Mouse (Mus musculus) intestine, embryonic 14.5 days (tissue): ENCODE measurements around the gene Ntn3. TPM values are rescaled to one million over a fixed set of nuclear protein-coding genes. Genes with fewer than 3 reads are reported as not detected.

Experiments used
- ATAC-seq: fragments of 200-750 bp; cut with Nextera tagmentation; replicated peaks from 2 replicates; pipeline ENCODE4 v1.8.0; 2017; ENCODE audit warnings: low read depth, moderate number of reproducible peaks, moderate TSS enrichment, moderate library complexity; ENCODE audit not compliant: low FRiP score, low TSS enrichment
- DNase-seq: peaks from one replicate; pipeline ENCODE4 v3.0.0-alpha.2; 2018; ENCODE audit warnings: low spot score
- H3K27ac ChIP-seq: fragments of 300-500 bp; sonication (generic); 2 replicates; pipeline ENCODE4 v1.5.1; 2014; ENCODE audit warnings: low read depth, mild to moderate bottlenecking, control low read depth
- H3K27me3 ChIP-seq: fragments of 300-500 bp; sonication (generic); replicated peaks from 2 replicates; pipeline ENCODE4 v1.6.1; 2014; ENCODE audit warnings: low read length, control low read depth; ENCODE audit not compliant: control insufficient read depth, insufficient read depth
- H3K36me3 ChIP-seq: fragments of 300-500 bp; sonication (generic); 2 replicates; pipeline ENCODE4 v1.6.1; 2014; ENCODE audit warnings: low read length, control low read depth; ENCODE audit not compliant: control insufficient read depth, insufficient read depth
- H3K4me1 ChIP-seq: fragments of 300-500 bp; sonication (generic); replicated peaks from 2 replicates; pipeline ENCODE4 v1.6.1; 2014; ENCODE audit warnings: low read length, control low read depth, mixed read lengths; ENCODE audit not compliant: control insufficient read depth, insufficient read depth
- H3K4me2 ChIP-seq: fragments of 300-500 bp; sonication (generic); 2 replicates; pipeline ENCODE4 v1.6.1; 2014; ENCODE audit warnings: low read length
- H3K4me3 ChIP-seq: fragments of 300-500 bp; sonication (generic); 2 replicates; pipeline ENCODE4 v1.5.1; 2014; ENCODE audit warnings: low read depth, low read length, control low read depth, mixed read lengths
- H3K9ac ChIP-seq: fragments of 300-500 bp; sonication (generic); 2 replicates; pipeline ENCODE4 v1.6.1; 2014; ENCODE audit warnings: mild to moderate bottlenecking, low read length
- H3K9me3 ChIP-seq: fragments of 300-500 bp; sonication (generic); 2 replicates; pipeline ENCODE4 v1.6.1; 2016; ENCODE audit warnings: low read length, control low read depth; ENCODE audit not compliant: control insufficient read depth
- WGBS: fragments of 180-500 bp; shearing (Covaris S2); extraction: QIAGEN DNeasy Blood & Tissue Kit; methylation state at CpG from one replicate; pipeline ENCODE4 v1.1.7; 2014; 5-methylcytosine and 5-hydroxymethylcytosine counted together
- polyA plus RNA-seq: library from polyadenylated mRNA; unstranded; fragments of >200 nt; fragmentation: Nextera tagmentation; extraction: Ambion mirVana; gene quantifications from 2 replicates; pipeline ENCODE4 v1.2.1, GENCODE M21; 2014

The Ntn3 gene
- polyA plus RNA-seq, 1 experiment from 2014 or later, result 7.8 TPM

- peaks cover 15% of the 10 kb centered on the region for H3K4me1 ChIP-seq
- peak within 1 kb of the TSS; percentile 67 for H3K9ac ChIP-seq
- DNase-seq (peak; percentile 95), ATAC-seq (peak; percentile 93)
- WGBS, result 5% methylated on average over 41 of the region's 41 CpGs
- H3K27me3 ChIP-seq, result no peaks in the 10 kb centered on the region
- peak within 1 kb of the TSS; percentile 89 for H3K4me2 ChIP-seq
- no peaks in the 10 kb centered on the region for H3K9me3 ChIP-seq
- peak within 1 kb of the TSS; percentile 62; the same call in 1 of the 2 replicates for H3K27ac ChIP-seq
- H3K4me3 ChIP-seq, result peak within 1 kb of the TSS; percentile 91
- H3K36me3 ChIP-seq, result peaks cover 55% of the 10 kb centered on the region
Observed at GRCm38 (mm10) chr17:24220435-24221411, 11.4 kb upstream of the Ntn3 start, which contains the start of gene Tedc2. Tedc2 (minus strand) TSS chr17:24220851.

- Histone ChIP-seq H3K9me3 (no peaks in the 10 kb centered on the region), H3K4me2 (no peak overlapping the region), H3K4me3 (no peak overlapping the region), H3K27ac (no peak overlapping the region), H3K36me3 (peaks cover 33% of the 10 kb centered on the region), H3K4me1 (peaks cover 25% of the 10 kb centered on the region), H3K27me3 (no peaks in the 10 kb centered on the region), H3K9ac (no peak overlapping the region)
- 75% methylated on average over 4 of the region's 4 CpGs for WGBS
- ATAC-seq (no peak), DNase-seq (no peak)
Observed at GRCm38 (mm10) chr17:24216836-24217235, 7.5 kb upstream of the Ntn3 start.

GRCm38 (mm10) chr17:24213186-24213585, 3.9 kb upstream of the Ntn3 start:
- Histone ChIP-seq H3K4me3 (no peak overlapping the region), H3K27ac (peak overlapping the region; percentile 62; the same call in 1 of the 2 replicates), H3K4me2 (peak overlapping the region; percentile 90), H3K4me1 (peaks cover 46% of the 10 kb centered on the region), H3K27me3 (0 out of 2 replicates have a peak, but pooled peaks cover 2% of the 10 kb centered on the region), H3K9me3 (no peaks in the 10 kb centered on the region), H3K36me3 (peaks cover 30% of the 10 kb centered on the region), H3K9ac (no peak overlapping the region)
- DNase-seq (no peak), ATAC-seq (no peak)
- 57% methylated on average over 6 of the region's 6 CpGs for WGBS

- peak overlapping the region; percentile 39 for H3K4me3 ChIP-seq
- 37% methylated on average over 5 of the region's 5 CpGs for WGBS
Observed at GRCm38 (mm10) chr17:24212441-24213018, 3.2 kb upstream of the Ntn3 start.

GRCm38 (mm10) chr17:24211631-24212440, 2.5 kb upstream of the Ntn3 start:
- Histone ChIP-seq H3K4me2 (peak overlapping the region; percentile 90), H3K27me3 (peaks cover 12% of the 10 kb centered on the region; the same call in 1 of the 2 replicates), H3K36me3 (peaks cover 21% of the 10 kb centered on the region), H3K27ac (peak overlapping the region; percentile 86), H3K9ac (peak overlapping the region; percentile 58), H3K4me1 (peaks cover 59% of the 10 kb centered on the region), H3K9me3 (no peaks in the 10 kb centered on the region), H3K4me3 (peak overlapping the region; percentile 39)
- 3% methylated on average over 37 of the region's 37 CpGs for WGBS
- DNase-seq, result peak; percentile 75
- no peak; the same call in 1 of the 2 replicates for ATAC-seq

More at GRCm38 (mm10) chr17:24212441-24213018, 3.2 kb upstream of the Ntn3 start:
- H3K36me3 ChIP-seq, result peaks cover 23% of the 10 kb centered on the region
- H3K27ac ChIP-seq, result peak overlapping the region; percentile 86; the same call in 1 of the 2 replicates
- peaks cover 9% of the 10 kb centered on the region; the same call in 1 of the 2 replicates for H3K27me3 ChIP-seq
- H3K4me2 ChIP-seq, result peak overlapping the region; percentile 90
- no peak overlapping the region for H3K9ac ChIP-seq
- peaks cover 53% of the 10 kb centered on the region for H3K4me1 ChIP-seq
- no peak for ATAC-seq
- no peaks in the 10 kb centered on the region for H3K9me3 ChIP-seq
- DNase-seq, result no peak

- ATAC-seq, result no peak
- peaks cover 12% of the 10 kb centered on the region; the same call in 1 of the 2 replicates for H3K27me3 ChIP-seq
- peaks cover 9% of the 10 kb centered on the region for H3K36me3 ChIP-seq
- WGBS, result 83% methylated on average over 3 of the region's 3 CpGs
- peak overlapping the region; percentile 90 for H3K4me2 ChIP-seq
- H3K4me3 ChIP-seq, result no peak overlapping the region
- peaks cover 70% of the 10 kb centered on the region for H3K4me1 ChIP-seq
- peak overlapping the region; percentile 91; the same call in 1 of the 2 replicates for H3K27ac ChIP-seq
- H3K9me3 ChIP-seq, result no peaks in the 10 kb centered on the region
- no peak overlapping the region for H3K9ac ChIP-seq
- no peak for DNase-seq
Observed at GRCm38 (mm10) chr17:24210591-24210990, 1.3 kb upstream of the Ntn3 start.

GRCm38 (mm10) chr17:24209916-24210240, 547 bp upstream of the Ntn3 start:
- DNase-seq (no peak), ATAC-seq (no peak)
- peaks cover 2% of the 10 kb centered on the region; the same call in 1 of the 2 replicates for H3K36me3 ChIP-seq
- peaks cover 71% of the 10 kb centered on the region for H3K4me1 ChIP-seq
- no peak overlapping the region for H3K9ac ChIP-seq
- 57% methylated on average over 3 of the region's 3 CpGs for WGBS
- peak overlapping the region; percentile 91 for H3K27ac ChIP-seq
- peak overlapping the region; percentile 53; the same call in 1 of the 2 replicates for H3K4me3 ChIP-seq
- peak overlapping the region; percentile 65; the same call in 1 of the 2 replicates for H3K4me2 ChIP-seq
- H3K27me3 ChIP-seq, result peaks cover 12% of the 10 kb centered on the region; the same call in 1 of the 2 replicates
- H3K9me3 ChIP-seq, result no peaks in the 10 kb centered on the region

- no peaks in the 10 kb centered on the region for H3K36me3 ChIP-seq
- H3K4me2 ChIP-seq, result peak overlapping the region; percentile 65
- ATAC-seq, result no peak
- DNase-seq, result no peak
- peaks cover 12% of the 10 kb centered on the region; the same call in 1 of the 2 replicates for H3K27me3 ChIP-seq
- peak overlapping the region; percentile 91 for H3K27ac ChIP-seq
- peak overlapping the region; percentile 53 for H3K4me3 ChIP-seq
- 6% methylated on average over 29 of the region's 29 CpGs for WGBS
- peak overlapping the region; percentile 64 for H3K9ac ChIP-seq
- peaks cover 84% of the 10 kb centered on the region for H3K4me1 ChIP-seq
- no peaks in the 10 kb centered on the region for H3K9me3 ChIP-seq
Observed at GRCm38 (mm10) chr17:24208641-24209042, 689 bp downstream of the Ntn3 start.
